Mouse (Mus musculus) liver, adult 2 months (tissue): ENCODE data around the gene Mocs3. TPM values are rescaled to one million over a fixed set of nuclear protein-coding genes. Genes with fewer than 3 reads are reported as not detected.

Experiments
- DNase-seq: peaks from one replicate; pipeline ENCODE4 v3.0.0-alpha.2; 2011; ENCODE audit warnings: low read depth, low spot score; ENCODE audit errors: extremely low read depth
- H3K27ac ChIP-seq: fragments of 200-500 bp; replicated peaks from 2 replicates; pipeline ENCODE4 v1.5.1; 2012; ENCODE audit warnings: low read depth, mild to moderate bottlenecking, control low read depth, inconsistent platforms, low read length; ENCODE audit not compliant: insufficient read depth
- H3K27me3 ChIP-seq: fragments of 200-500 bp; 2 replicates; pipeline ENCODE4 v1.6.1; 2012; ENCODE audit warnings: mild to moderate bottlenecking, moderate library complexity, low read length, inconsistent platforms; ENCODE audit not compliant: control insufficient read depth, insufficient read depth
- H3K36me3 ChIP-seq: fragments of 200-500 bp; 2 replicates; pipeline ENCODE4 v1.6.1; 2012; ENCODE audit warnings: low read length, inconsistent platforms; ENCODE audit not compliant: control insufficient read depth, insufficient read depth
- H3K4me1 ChIP-seq: fragments of 200-500 bp; 2 replicates; pipeline ENCODE4 v1.6.1; 2011; ENCODE audit warnings: low read length; ENCODE audit not compliant: control insufficient read depth, insufficient read depth
- H3K4me3 ChIP-seq: fragments of 200-500 bp; 2 replicates; pipeline ENCODE4 v1.5.1; 2011; ENCODE audit warnings: low read depth, mild to moderate bottlenecking, control low read depth, low read length, moderate library complexity; ENCODE audit not compliant: insufficient read depth
- H3K79me2 ChIP-seq: fragments of 200-500 bp; 2 replicates; pipeline ENCODE4 v1.6.1; 2012; ENCODE audit warnings: inconsistent platforms, mild to moderate bottlenecking, low read length, moderate library complexity; ENCODE audit not compliant: control insufficient read depth, insufficient read depth
- H3K9ac ChIP-seq: fragments of 200-500 bp; 2 replicates; pipeline ENCODE4 v1.6.1; 2012; ENCODE audit warnings: low read depth, mild to moderate bottlenecking, control low read depth, inconsistent platforms, low read length
- CTCF ChIP-seq: fragments of 200-500 bp; IDR thresholded peaks from 2 replicates; pipeline ENCODE4 v1.5.1; 2011; ENCODE audit warnings: low read depth, low read length, control low read depth
- POLR2A ChIP-seq: fragments of 200-500 bp; IDR thresholded peaks from 2 replicates; pipeline ENCODE4 v1.6.1; 2011; ENCODE audit warnings: low read length, control low read depth; ENCODE audit not compliant: insufficient read depth; ENCODE audit errors: extremely low read depth
- WGBS: fragments of 180-500 bp; shearing (Covaris S2); methylation state at CpG from one replicate; pipeline ENCODE4 v1.1.7; 2018; 5-methylcytosine and 5-hydroxymethylcytosine counted together
- polyA plus RNA-seq: library from polyadenylated mRNA; depleted of rRNA; stranded (reverse); fragments of >200 nt; gene quantifications from 2 replicates; pipeline ENCODE4 v1.2.3, GENCODE M21; 2012; rRNA removed
- total RNA-seq: library from RNA; depleted of rRNA; stranded (reverse); fragments of >200 nt; gene quantifications from 2 replicates; pipeline ENCODE4 v1.2.3, GENCODE M21; 2014; rRNA removed

Gene Mocs3
- total RNA-seq, result 5.9 and 6.6 TPM in 2 replicates
- 14.8 and 16.8 TPM in 2 replicates for polyA plus RNA-seq

- Histone ChIP-seq H3K27me3 (no peaks in the 10 kb centered on the region), H3K36me3 (peaks cover 18% of the 10 kb centered on the region), H3K4me1 (peaks cover 15% of the 10 kb centered on the region), H3K9ac (peak within 1 kb of the TSS; percentile 92), H3K4me3 (peak within 1 kb of the TSS; percentile 94), H3K27ac (peak within 1 kb of the TSS; percentile 92), H3K79me2 (peaks cover 36% of the 10 kb centered on the region)
- DNase-seq, result peak; percentile 81
- TF ChIP-seq CTCF, result no peak
- TF ChIP-seq POLR2A, result peak; percentile 94
- under 1% methylated on average over 73 of the region's 73 CpGs for WGBS
Observed at GRCm38 (mm10) chr2:168230026-168230728, at the start of gene Mocs3, which contains the start of the genes Gm20716 and Dpm1. Gene Mocs3 (plus strand): TSS chr2:168230622. Gene Gm20716 (minus strand): TSS chr2:168230364. Gene Dpm1 (minus strand): TSS chr2:168230591.

GRCm38 (mm10) chr2:168191856-168192255, 38.6 kb upstream of the Mocs3 start:
- peaks cover 9% of the 10 kb centered on the region for H3K4me1 ChIP-seq

GRCm38 (mm10) chr2:168193685-168194084, 36.7 kb upstream of the Mocs3 start:
- peaks cover 18% of the 10 kb centered on the region for H3K4me1 ChIP-seq
- no peak overlapping the region for H3K27ac ChIP-seq
- peaks cover 64% of the 10 kb centered on the region; the same call in 1 of the 2 replicates for H3K79me2 ChIP-seq
- no peak overlapping the region for H3K9ac ChIP-seq
- DNase-seq, result no peak
- H3K27me3 ChIP-seq, result no peaks in the 10 kb centered on the region
- no peak overlapping the region for H3K4me3 ChIP-seq
- H3K36me3 ChIP-seq, result peaks cover 13% of the 10 kb centered on the region
- WGBS, result 48% methylated on average over 2 of the region's 2 CpGs
- TF ChIP-seq POLR2A (no peak), CTCF (no peak)

More at GRCm38 (mm10) chr2:168191856-168192255, 38.6 kb upstream of the Mocs3 start:
- no peak overlapping the region for H3K9ac ChIP-seq
- H3K36me3 ChIP-seq, result peaks cover 17% of the 10 kb centered on the region
- no peak overlapping the region for H3K4me3 ChIP-seq
- H3K27me3 ChIP-seq, result no peaks in the 10 kb centered on the region
- H3K79me2 ChIP-seq, result peaks cover 65% of the 10 kb centered on the region; the same call in 1 of the 2 replicates
- DNase-seq, result no peak
- no peak for TF ChIP-seq CTCF
- no peak for TF ChIP-seq POLR2A
- WGBS, result 87% methylated on average over 2 of the region's 2 CpGs
- no peak overlapping the region for H3K27ac ChIP-seq

- H3K9ac ChIP-seq, result no peak overlapping the region
- H3K27me3 ChIP-seq, result no peaks in the 10 kb centered on the region
- no peak overlapping the region for H3K27ac ChIP-seq
- peaks cover 64% of the 10 kb centered on the region for H3K79me2 ChIP-seq
- peaks cover 13% of the 10 kb centered on the region for H3K36me3 ChIP-seq
- no peak overlapping the region for H3K4me3 ChIP-seq
- 40% methylated on average over 2 of the region's 2 CpGs for WGBS
- H3K4me1 ChIP-seq, result peaks cover 32% of the 10 kb centered on the region
- no peak for TF ChIP-seq CTCF
- no peak for TF ChIP-seq POLR2A
- DNase-seq, result no peak
Observed at GRCm38 (mm10) chr2:168195721-168196120, 34.7 kb upstream of the Mocs3 start.

GRCm38 (mm10) chr2:168198421-168198820, 32.0 kb upstream of the Mocs3 start:
- Histone ChIP-seq H3K4me1 (peaks cover 37% of the 10 kb centered on the region), H3K36me3 (peaks cover 14% of the 10 kb centered on the region)

DNA sequence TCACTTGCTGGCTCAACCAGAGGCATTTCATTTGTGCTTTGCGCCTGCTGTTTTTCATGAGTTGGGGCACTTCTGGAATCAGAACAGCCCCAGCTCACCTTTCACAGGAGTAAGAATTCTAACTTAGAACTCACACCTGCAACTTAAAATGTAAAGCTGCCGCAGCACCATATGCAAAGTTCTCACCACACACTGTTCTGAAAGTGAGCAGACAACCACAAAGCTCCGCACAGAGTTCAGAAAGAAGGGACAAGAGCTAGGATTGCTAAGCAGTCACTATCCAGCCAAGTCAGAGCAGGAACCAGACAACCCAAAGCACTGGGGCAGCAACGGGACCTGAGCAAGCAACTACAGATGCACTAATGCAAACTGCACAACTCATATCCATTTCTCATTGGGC, 30.9 kb upstream of the Mocs3 start:
- 31% methylated on average over 4 of the region's 4 CpGs for WGBS
- H3K27me3 ChIP-seq, result no peaks in the 10 kb centered on the region
- DNase-seq, result peak; percentile 43
- peak overlapping the region; percentile 70 for H3K27ac ChIP-seq
- no peak for TF ChIP-seq CTCF
- TF ChIP-seq POLR2A, result no peak
- H3K4me1 ChIP-seq, result peaks cover 37% of the 10 kb centered on the region
- H3K36me3 ChIP-seq, result peaks cover 17% of the 10 kb centered on the region
- H3K4me3 ChIP-seq, result no peak overlapping the region; the same call in 1 of the 2 replicates
- H3K79me2 ChIP-seq, result peaks cover 45% of the 10 kb centered on the region
- H3K9ac ChIP-seq, result peak overlapping the region; percentile 24

More at GRCm38 (mm10) chr2:168198421-168198820, 32.0 kb upstream of the Mocs3 start:
- H3K27ac ChIP-seq, result peak overlapping the region; percentile 47; the same call in 1 of the 2 replicates
- TF ChIP-seq POLR2A (no peak), CTCF (no peak)
- no peaks in the 10 kb centered on the region for H3K27me3 ChIP-seq
- peaks cover 50% of the 10 kb centered on the region for H3K79me2 ChIP-seq
- peak; percentile 62 for DNase-seq
- no peak overlapping the region for H3K9ac ChIP-seq
- H3K4me3 ChIP-seq, result no peak overlapping the region
- WGBS, result 33% methylated on average over 1 of the region's 1 CpGs
